Mouse (Mus musculus) small intestine, adult 2 months (tissue): ENCODE data around the gene Cadps. TPM values are rescaled to one million over a fixed set of nuclear protein-coding genes. Genes with fewer than 3 reads are reported as not detected.

Experiments used
- H3K27ac ChIP-seq: fragments of 200-500 bp; 2 replicates; pipeline ENCODE4 v1.5.1; 2012; ENCODE audit warnings: low read depth, low read length, control low read depth, inconsistent platforms; ENCODE audit not compliant: insufficient read depth
- H3K27me3 ChIP-seq: fragments of 200-500 bp; 2 replicates; pipeline ENCODE4 v1.6.1; 2012; ENCODE audit warnings: mild to moderate bottlenecking, moderate library complexity, low read length, inconsistent platforms; ENCODE audit not compliant: control insufficient read depth, insufficient read depth
- H3K36me3 ChIP-seq: fragments of 200-500 bp; 2 replicates; pipeline ENCODE4 v1.6.1; 2012; ENCODE audit warnings: mild to moderate bottlenecking, low read length, control low read depth, inconsistent platforms; ENCODE audit not compliant: control insufficient read depth, insufficient read depth
- H3K4me1 ChIP-seq: fragments of 200-500 bp; 2 replicates; pipeline ENCODE4 v1.6.1; 2012; ENCODE audit warnings: low read length, inconsistent platforms, mixed read lengths; ENCODE audit not compliant: control insufficient read depth, insufficient read depth, insufficient read length
- H3K4me3 ChIP-seq: fragments of 200-500 bp; 2 replicates; pipeline ENCODE4 v1.5.1; 2012; ENCODE audit warnings: low read depth, mild to moderate bottlenecking, control low read depth, inconsistent platforms, low read length, moderate library complexity
- CTCF ChIP-seq: fragments of 200-500 bp; IDR thresholded peaks from 2 replicates; pipeline ENCODE4 v1.5.1; 2012; ENCODE audit warnings: low read depth, mild to moderate bottlenecking, control low read depth, inconsistent platforms, low read length, moderate library complexity, mixed read lengths; ENCODE audit not compliant: insufficient replicate concordance, insufficient read length; ENCODE audit errors: extremely low read depth
- POLR2A ChIP-seq: fragments of 200-500 bp; IDR thresholded peaks from 2 replicates; pipeline ENCODE4 v1.6.1; 2012; ENCODE audit warnings: low read depth, mild to moderate bottlenecking, control low read depth, inconsistent platforms, low read length, moderate library complexity
- WGBS: fragments of 180-500 bp; shearing (Covaris S2); methylation state at CpG from one replicate; pipeline ENCODE4 v1.1.7; 2018; 5-methylcytosine and 5-hydroxymethylcytosine counted together
- polyA plus RNA-seq: library from polyadenylated mRNA; depleted of rRNA; stranded (reverse); fragments of >200 nt; gene quantifications from 2 replicates; pipeline ENCODE4 v1.2.3, GENCODE M21; 2012

Cadps gene
- polyA plus RNA-seq, 1 experiment, result 0.41 TPM

DNA sequence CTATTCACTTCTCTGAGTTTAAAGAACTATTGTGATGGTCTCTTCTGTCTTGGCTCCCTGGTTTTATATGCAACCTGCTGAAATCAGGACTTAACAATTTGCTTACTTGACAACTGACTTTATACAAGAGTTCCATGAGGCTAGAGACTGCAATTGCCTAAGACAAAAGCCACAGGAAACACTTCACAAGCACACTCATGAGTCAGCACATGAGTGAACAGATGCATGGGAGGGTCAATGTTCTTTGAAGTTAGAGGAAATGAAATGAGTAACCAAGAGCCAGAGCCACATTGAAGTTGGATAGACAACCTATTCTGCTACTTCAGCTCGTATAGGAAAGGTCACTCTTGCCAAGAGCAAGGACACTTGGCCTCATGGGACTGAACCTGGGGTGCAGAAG is 71.1 kb downstream of the Cadps start:
- no peaks in the 10 kb centered on the region for H3K4me1 ChIP-seq
- TF ChIP-seq CTCF (no peak), POLR2A (no peak)
- no peaks in the 10 kb centered on the region for H3K27me3 ChIP-seq
- no peak overlapping the region for H3K27ac ChIP-seq
- 33% methylated on average over 1 of the region's 1 CpGs for WGBS
- no peak overlapping the region for H3K4me3 ChIP-seq
- no peaks in the 10 kb centered on the region for H3K36me3 ChIP-seq

DNA sequence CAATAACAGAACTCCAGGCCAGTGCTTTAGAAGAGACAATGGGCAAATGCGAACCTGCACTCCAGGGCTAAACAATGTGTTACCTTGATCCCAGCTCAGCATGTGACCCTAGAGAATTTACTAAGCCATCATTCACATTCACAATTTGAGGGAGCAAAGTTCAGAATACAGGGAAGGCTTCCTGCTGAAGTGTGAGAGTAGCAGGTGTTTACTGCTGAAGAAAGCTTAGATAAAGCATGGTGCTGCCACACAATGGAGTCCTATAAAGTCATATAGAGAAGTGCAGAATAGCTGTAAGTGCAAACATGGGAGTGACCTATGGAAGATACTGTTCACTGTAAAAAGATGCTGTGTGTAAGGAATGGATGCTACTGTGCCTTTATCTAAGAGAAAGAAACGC is 91.9 kb downstream of the Cadps start:
- Histone ChIP-seq H3K36me3 (no peaks in the 10 kb centered on the region), H3K27me3 (no peaks in the 10 kb centered on the region), H3K4me1 (no peaks in the 10 kb centered on the region), H3K27ac (no peak overlapping the region), H3K4me3 (no peak overlapping the region)
- TF ChIP-seq POLR2A (no peak), CTCF (no peak)
- 44% methylated on average over 2 of the region's 2 CpGs for WGBS

DNA sequence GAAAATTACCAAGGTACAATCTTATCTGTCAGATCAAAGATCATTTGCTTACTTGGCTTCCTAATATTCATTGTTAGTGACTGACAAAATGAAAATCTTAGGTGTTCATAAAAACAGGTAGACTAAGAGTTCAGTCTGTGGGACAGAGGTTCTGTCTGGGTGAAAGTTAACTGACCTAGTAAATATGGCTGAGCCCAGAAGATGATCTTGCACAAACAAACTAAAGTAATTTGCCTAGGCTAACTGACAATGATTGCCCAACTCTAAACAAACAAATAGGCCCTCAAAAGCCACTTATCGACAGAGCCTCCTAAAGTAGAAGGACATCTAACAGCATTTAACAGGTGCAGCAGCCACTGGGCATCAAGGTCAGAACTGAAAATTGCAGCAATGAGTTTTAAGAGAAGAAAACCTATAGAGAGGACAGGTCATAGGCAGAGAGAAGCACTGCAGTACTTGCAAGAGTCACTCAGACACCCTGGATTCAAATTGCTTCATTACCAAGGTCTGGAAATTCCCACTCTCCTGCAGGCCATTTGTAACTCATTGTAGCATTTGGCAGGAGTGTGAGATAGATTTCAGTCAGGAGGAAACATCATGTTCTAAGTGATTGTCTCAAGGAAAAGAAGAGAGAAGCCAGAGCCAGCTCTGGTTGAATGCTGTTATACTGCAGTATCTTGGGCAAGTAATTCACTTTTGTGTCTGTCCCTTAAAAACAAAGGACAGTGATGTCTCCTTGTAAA is 100.3 kb downstream of the Cadps start:
- TF ChIP-seq POLR2A, result no peak
- no peak for TF ChIP-seq CTCF
- Histone ChIP-seq H3K36me3 (no peaks in the 10 kb centered on the region), H3K4me3 (no peak overlapping the region), H3K27ac (no peak overlapping the region), H3K27me3 (no peaks in the 10 kb centered on the region), H3K4me1 (no peaks in the 10 kb centered on the region)
- WGBS, result 28% methylated on average over 1 of the region's 1 CpGs

DNA sequence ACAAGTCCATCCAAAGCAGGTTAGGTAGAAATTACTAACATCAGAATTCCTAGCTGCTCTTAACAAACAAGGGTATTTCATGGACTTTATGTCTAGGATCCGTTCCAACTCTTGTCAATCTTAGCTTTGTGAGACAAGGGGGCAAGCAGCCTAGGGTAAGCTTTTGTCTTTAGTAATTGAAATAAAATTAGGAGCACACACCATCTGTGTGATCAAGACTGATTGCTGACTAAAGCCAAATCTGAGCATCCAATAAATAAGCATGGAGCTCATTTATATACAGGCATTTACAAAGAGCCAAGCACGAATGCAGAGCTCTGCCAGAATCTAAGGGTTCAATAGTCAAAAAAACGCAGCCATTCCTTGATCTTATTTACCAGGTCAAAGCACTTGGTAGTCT is 104.1 kb downstream of the Cadps start:
- no peak overlapping the region for H3K4me3 ChIP-seq
- no peaks in the 10 kb centered on the region for H3K4me1 ChIP-seq
- no peaks in the 10 kb centered on the region for H3K36me3 ChIP-seq
- TF ChIP-seq CTCF, result no peak
- TF ChIP-seq POLR2A, result no peak
- no peaks in the 10 kb centered on the region for H3K27me3 ChIP-seq
- H3K27ac ChIP-seq, result no peak overlapping the region
- 65% methylated on average over 3 of the region's 3 CpGs for WGBS

GRCm38 (mm10) chr14:12715906-12716659 is 106.8 kb downstream of the Cadps start:
- Histone ChIP-seq H3K4me1 (no peaks in the 10 kb centered on the region), H3K4me3 (no peak overlapping the region), H3K27me3 (no peaks in the 10 kb centered on the region), H3K36me3 (no peaks in the 10 kb centered on the region), H3K27ac (no peak overlapping the region)
- no peak for TF ChIP-seq CTCF
- no peak for TF ChIP-seq POLR2A
- WGBS, result 24% methylated on average over 2 of the region's 2 CpGs

DNA sequence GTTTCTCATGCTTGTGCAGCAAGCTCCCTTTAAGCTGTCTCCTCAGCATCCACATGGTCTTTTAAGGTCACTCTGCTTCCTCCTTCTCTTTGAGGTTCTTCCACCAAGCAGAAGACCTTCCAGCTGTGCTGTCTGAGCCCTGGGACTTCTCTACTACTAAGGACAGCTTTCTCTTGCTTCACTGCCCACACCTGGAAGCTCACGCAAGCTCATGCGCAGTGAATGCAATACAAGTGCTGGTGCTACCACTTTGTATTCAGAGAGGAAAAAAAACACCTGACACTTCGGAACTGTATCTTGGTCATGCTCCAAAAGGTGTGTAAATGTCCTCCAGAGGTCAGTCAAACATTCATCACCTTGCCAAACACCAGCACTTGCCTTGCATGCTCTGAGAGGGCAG is 115.5 kb downstream of the Cadps start:
- Histone ChIP-seq H3K36me3 (no peaks in the 10 kb centered on the region), H3K27me3 (no peaks in the 10 kb centered on the region), H3K27ac (no peak overlapping the region), H3K4me3 (no peak overlapping the region), H3K4me1 (no peaks in the 10 kb centered on the region)
- 83% methylated on average over 3 of the region's 3 CpGs for WGBS
- TF ChIP-seq CTCF (no peak), POLR2A (no peak)

DNA sequence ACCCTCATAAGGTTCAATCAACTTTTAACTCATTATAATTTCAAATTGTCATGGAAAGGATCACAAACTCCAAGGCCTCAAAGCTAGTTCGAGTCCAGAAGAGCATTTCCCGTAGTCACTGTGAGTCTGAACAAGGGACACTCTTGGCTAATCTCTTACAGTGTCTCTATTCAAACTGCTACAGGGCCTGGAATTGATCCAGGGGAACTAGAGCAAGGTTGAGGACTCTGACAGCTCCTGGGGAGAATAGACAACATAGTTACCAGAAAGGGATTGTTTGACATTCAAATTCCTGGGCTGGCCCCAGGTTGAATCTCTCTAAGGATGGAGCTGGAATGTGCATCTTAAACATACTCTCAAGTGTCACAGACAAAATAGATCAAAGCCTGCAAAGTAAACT is 118.4 kb downstream of the Cadps start:
- whole genome bisulfite sequencing, result 67% methylated on average over 2 of the region's 2 CpGs
- Histone ChIP-seq H3K4me3 (no peak overlapping the region), H3K4me1 (no peaks in the 10 kb centered on the region), H3K36me3 (no peaks in the 10 kb centered on the region), H3K27ac (no peak overlapping the region), H3K27me3 (no peaks in the 10 kb centered on the region)
- TF ChIP-seq CTCF (no peak), POLR2A (no peak)
